Mouse (Mus musculus) adipocyte (in vitro differentiated cells): ENCODE measurements around the gene Cep63.
A peak's percentile ranks its signal among the peaks of the same experiment; 100 is the strongest.

Source experiments
- DNase-seq: peaks from one replicate; pipeline ENCODE4 v3.0.0-alpha.2; 2016; ENCODE audit warnings: low spot score

Cep63 gene

GRCm38 (mm10) chr9:102631589-102632147 is 5.3 kb upstream of the Cep63 start:
- DNase-seq = no peak

- no peak for DNase-seq
Measured at GRCm38 (mm10) chr9:102629052-102629451, 2.7 kb upstream of the Cep63 start.

- DNase-seq = no peak
Measured at GRCm38 (mm10) chr9:102627442-102627841, 1.1 kb upstream of the Cep63 start.

GRCm38 (mm10) chr9:102626839-102627225 is 498 bp upstream of the Cep63 start:
- DNase-seq = no peak

- DNase-seq = peak; percentile 45
Measured at GRCm38 (mm10) chr9:102625401-102625982, 842 bp downstream of the Cep63 start.

- DNase-seq = no peak
Measured at GRCm38 (mm10) chr9:102623581-102623980, 2.8 kb downstream of the Cep63 start.

- DNase-seq = no peak
Measured at GRCm38 (mm10) chr9:102622876-102623275, 3.5 kb downstream of the Cep63 start.

GRCm38 (mm10) chr9:102622192-102622857 is 4.0 kb downstream of the Cep63 start:
- peak; percentile 79 for DNase-seq

GRCm38 (mm10) chr9:102621385-102621784 is 4.9 kb downstream of the Cep63 start:
- peak; percentile 49 for DNase-seq

- no peak for DNase-seq
Measured at GRCm38 (mm10) chr9:102616267-102616666, 10.1 kb downstream of the Cep63 start.

- no peak for DNase-seq
Measured at GRCm38 (mm10) chr9:102615071-102615470, 11.3 kb downstream of the Cep63 start.

- DNase-seq = no peak
Measured at GRCm38 (mm10) chr9:102609221-102609620, 17.1 kb downstream of the Cep63 start.

- no peak for DNase-seq
Measured at GRCm38 (mm10) chr9:102607471-102607870, 18.9 kb downstream of the Cep63 start.

- DNase-seq = no peak
Measured at GRCm38 (mm10) chr9:102605162-102605561, 21.2 kb downstream of the Cep63 start.

GRCm38 (mm10) chr9:102601666-102602065 is 24.7 kb downstream of the Cep63 start:
- no peak for DNase-seq

GRCm38 (mm10) chr9:102601187-102601586 is 25.1 kb downstream of the Cep63 start:
- DNase-seq = no peak

- DNase-seq = no peak
Measured at GRCm38 (mm10) chr9:102595662-102596436, 30.5 kb downstream of the Cep63 start.

GRCm38 (mm10) chr9:102594667-102595393 is 31.5 kb downstream of the Cep63 start:
- no peak for DNase-seq

GRCm38 (mm10) chr9:102587347-102587746 is 39.0 kb downstream of the Cep63 start:
- no peak for DNase-seq

GRCm38 (mm10) chr9:102581921-102582469 is 44.3 kb downstream of the Cep63 start:
- no peak for DNase-seq

- DNase-seq = no peak
Measured at GRCm38 (mm10) chr9:102577480-102577879, 48.9 kb downstream of the Cep63 start.

GRCm38 (mm10) chr9:102572888-102573287 is 53.4 kb downstream of the Cep63 start:
- no peak for DNase-seq
